Mouse (Mus musculus) midbrain, embryonic 11.5 days (tissue): ENCODE results near the gene Nek6. TPM values are rescaled to one million over a fixed set of nuclear protein-coding genes. Genes with fewer than 3 reads are reported as not detected.
A peak's percentile ranks its signal among the peaks of the same experiment; 100 is the strongest.

Experiments used
- ATAC-seq: fragments of 200-750 bp; cut with Nextera tagmentation; 2 replicates; pipeline ENCODE4 v1.8.0; 2017; ENCODE audit warnings: moderate TSS enrichment, moderate library complexity; ENCODE audit not compliant: low FRiP score
- DNase-seq: peaks from one replicate; pipeline ENCODE4 v3.0.0; 2015; ENCODE audit warnings: low spot score; ENCODE audit errors: missing footprints
- H3K27ac ChIP-seq: fragments of 300-500 bp; sonication (generic); 2 replicates; pipeline ENCODE4 v1.5.1; 2014; ENCODE audit warnings: low read depth, low read length
- H3K27me3 ChIP-seq: fragments of 300-500 bp; sonication (generic); 2 replicates; pipeline ENCODE4 v1.6.1; 2014; ENCODE audit warnings: mild to moderate bottlenecking, low read length, moderate library complexity, mixed read lengths; ENCODE audit not compliant: control insufficient read depth, insufficient read depth
- H3K36me3 ChIP-seq: fragments of 300-500 bp; sonication (generic); 2 replicates; pipeline ENCODE4 v1.6.1; 2014; ENCODE audit warnings: mild to moderate bottlenecking, low read length, moderate library complexity, mixed read lengths; ENCODE audit not compliant: control insufficient read depth, insufficient read depth
- H3K4me1 ChIP-seq: fragments of 300-500 bp; sonication (generic); 2 replicates; pipeline ENCODE4 v1.6.1; 2014; ENCODE audit warnings: low read length; ENCODE audit not compliant: control insufficient read depth, insufficient read depth
- H3K4me2 ChIP-seq: fragments of 300-500 bp; sonication (generic); 2 replicates; pipeline ENCODE4 v1.6.1; 2014; ENCODE audit warnings: mild to moderate bottlenecking, moderate library complexity
- H3K4me3 ChIP-seq: fragments of 300-500 bp; sonication (generic); 2 replicates; pipeline ENCODE4 v1.5.1; 2014; ENCODE audit warnings: low read depth, low read length
- H3K9ac ChIP-seq: fragments of 300-500 bp; sonication (generic); 2 replicates; pipeline ENCODE4 v1.6.1; 2014; ENCODE audit warnings: low read length
- H3K9me3 ChIP-seq: fragments of 300-500 bp; sonication (generic); 2 replicates; pipeline ENCODE4 v1.6.1; 2016; ENCODE audit warnings: low read length; ENCODE audit not compliant: control insufficient read depth
- WGBS: fragments of 180-500 bp; shearing (Covaris S2); extraction: QIAGEN DNeasy Blood & Tissue Kit; methylation state at CpG from one replicate; pipeline ENCODE4 v1.1.7; 2014; 5-methylcytosine and 5-hydroxymethylcytosine counted together
- polyA plus RNA-seq: library from polyadenylated mRNA; unstranded; fragments of >200 nt; fragmentation: Nextera tagmentation; extraction: Ambion mirVana; gene quantifications from 2 replicates; pipeline ENCODE4 v1.2.1, GENCODE M21; 2014

Gene Nek6
- polyA plus RNA-seq, 1 experiment from 2014 or later, result 87.3 TPM

- no peak for ATAC-seq
Measured at GRCm38 (mm10) chr2:38623821-38624590, 112.6 kb downstream of the Nek6 start.

GRCm38 (mm10) chr2:38628801-38629200 lies 117.4 kb downstream of the Nek6 start:
- Histone ChIP-seq H3K4me1 (no peaks in the 10 kb centered on the region), H3K36me3 (peaks cover 27% of the 10 kb centered on the region), H3K27ac (no peak overlapping the region), H3K9ac (no peak overlapping the region), H3K9me3 (no peaks in the 10 kb centered on the region), H3K27me3 (no peaks in the 10 kb centered on the region), H3K4me3 (no peak overlapping the region), H3K4me2 (no peak overlapping the region)
- no peak for DNase-seq
- no peak for ATAC-seq
- 90% methylated on average over 4 of the region's 4 CpGs for WGBS

More at GRCm38 (mm10) chr2:38623821-38624590, 112.6 kb downstream of the Nek6 start:
- no peak overlapping the region for H3K27ac ChIP-seq
- no peaks in the 10 kb centered on the region for H3K9me3 ChIP-seq
- peaks cover 13% of the 10 kb centered on the region for H3K4me1 ChIP-seq
- 90% methylated on average over 8 of the region's 8 CpGs for WGBS
- no peaks in the 10 kb centered on the region for H3K27me3 ChIP-seq
- no peak for DNase-seq
- H3K9ac ChIP-seq, result no peak overlapping the region
- peaks cover 3% of the 10 kb centered on the region for H3K36me3 ChIP-seq
- no peak overlapping the region for H3K4me2 ChIP-seq
- no peak overlapping the region for H3K4me3 ChIP-seq

GRCm38 (mm10) chr2:38629451-38629850 lies 118.0 kb downstream of the Nek6 start:
- H3K27ac ChIP-seq, result no peak overlapping the region
- no peak overlapping the region for H3K4me3 ChIP-seq
- no peak overlapping the region for H3K4me2 ChIP-seq
- no peak for ATAC-seq
- no peak overlapping the region for H3K9ac ChIP-seq
- no peak for DNase-seq
- peaks cover 30% of the 10 kb centered on the region for H3K36me3 ChIP-seq
- WGBS, result 91% methylated on average over 3 of the region's 3 CpGs
- no peaks in the 10 kb centered on the region for H3K9me3 ChIP-seq
- H3K4me1 ChIP-seq, result no peaks in the 10 kb centered on the region
- no peaks in the 10 kb centered on the region for H3K27me3 ChIP-seq

GRCm38 (mm10) chr2:38630574-38630973 lies 119.1 kb downstream of the Nek6 start:
- no peak for DNase-seq
- Histone ChIP-seq H3K9ac (no peak overlapping the region), H3K27me3 (no peaks in the 10 kb centered on the region), H3K9me3 (no peaks in the 10 kb centered on the region), H3K4me1 (no peaks in the 10 kb centered on the region), H3K4me3 (no peak overlapping the region), H3K4me2 (no peak overlapping the region), H3K36me3 (peaks cover 30% of the 10 kb centered on the region), H3K27ac (no peak overlapping the region)
- WGBS, result 95% methylated on average over 2 of the region's 2 CpGs
- ATAC-seq, result no peak

GRCm38 (mm10) chr2:38637716-38638267 lies 126.3 kb downstream of the Nek6 start:
- Histone ChIP-seq H3K9ac (no peak overlapping the region), H3K4me1 (peaks cover 3% of the 10 kb centered on the region; the same call in 1 of the 2 replicates), H3K9me3 (no peaks in the 10 kb centered on the region), H3K36me3 (peaks cover 21% of the 10 kb centered on the region), H3K4me2 (no peak overlapping the region), H3K4me3 (no peak overlapping the region), H3K27me3 (no peaks in the 10 kb centered on the region), H3K27ac (no peak overlapping the region)
- 86% methylated on average over 4 of the region's 4 CpGs for WGBS
- ATAC-seq (no peak), DNase-seq (no peak)

GRCm38 (mm10) chr2:38641761-38642160 lies 130.3 kb downstream of the Nek6 start:
- Histone ChIP-seq H3K4me2 (no peak overlapping the region), H3K9ac (no peak overlapping the region), H3K4me1 (peaks cover 6% of the 10 kb centered on the region; the same call in 1 of the 2 replicates), H3K36me3 (peaks cover 9% of the 10 kb centered on the region), H3K27ac (no peak overlapping the region), H3K4me3 (no peak overlapping the region), H3K27me3 (no peaks in the 10 kb centered on the region), H3K9me3 (no peaks in the 10 kb centered on the region)
- DNase-seq (no peak), ATAC-seq (no peak)
- 91% methylated on average over 1 of the region's 1 CpGs for WGBS

- Histone ChIP-seq H3K4me1 (peaks cover 6% of the 10 kb centered on the region; the same call in 1 of the 2 replicates), H3K4me3 (peak within 1 kb of the TSS; percentile 89), H3K27ac (peak within 1 kb of the TSS; percentile 41; the same call in 1 of the 2 replicates), H3K9me3 (no peaks in the 10 kb centered on the region), H3K9ac (peak within 1 kb of the TSS; percentile 89), H3K4me2 (peak within 1 kb of the TSS; percentile 87), H3K36me3 (peaks cover 4% of the 10 kb centered on the region; the same call in 1 of the 2 replicates), H3K27me3 (no peaks in the 10 kb centered on the region)
- ATAC-seq (peak; percentile 89), DNase-seq (peak; percentile 98)
- 2% methylated on average over 52 of the region's 52 CpGs for WGBS
Measured at GRCm38 (mm10) chr2:38643625-38644427, 132.4 kb downstream of the Nek6 start, which contains the start of gene Psmb7. Gene Psmb7 (minus strand): TSS chr2:38644087.
